ENCODE assay signal across 8 mouse cellular contexts in genomic region chr7:141693591-141694273, GRCm38 (mm10). TPM values are rescaled to one million over a fixed set of nuclear protein-coding genes. Genes with fewer than 3 reads are reported as not detected.
A peak's percentile ranks its signal among the peaks of the same experiment; 100 is the strongest.
DNase-seq lines count a peak whose midpoint lies in the region.

No protein-coding gene starts in this region.

- H3K4me1 ChIP-seq in midbrain, embryonic 10.5 days: peaks cover 23% of the 10 kb centered on the region

- WGBS in midbrain, embryonic 10.5 days: 63% methylated on average over 30 of the region's 30 CpGs

- no peaks in the 10 kb centered on the region for H3K36me3 ChIP-seq in midbrain, embryonic 10.5 days

- H3K4me3 ChIP-seq in midbrain, embryonic 10.5 days: peak overlapping the region; percentile 31

- H3K27ac ChIP-seq in midbrain, embryonic 10.5 days (replicated peaks): no peak overlapping the region

- peak; percentile 9 for DNase-seq in urinary bladder, postnatal 14 days (ENCODE audit: low spot score)
- DNase-seq in urinary bladder, adult 2 months (ENCODE audit: low spot score): no peak
- peak; percentile 10 for DNase-seq in forelimb bud, embryonic 11.5 days (ENCODE audit: low read depth, low spot score)
- peak; percentile 46 for DNase-seq in kidney, postnatal 10 days
- peak; percentile 25 for DNase-seq in midbrain, embryonic 10.5 days (ENCODE audit: low spot score)
- DNase-seq in spleen, adult 12 weeks (ENCODE audit: low spot score): no peak
- DNase-seq in frontal cortex, adult 2 months (ENCODE audit: extremely low spot score in 1 of 2, low spot score in 1 of 2): no peak
- DNase-seq in urinary bladder, postnatal 36 days (ENCODE audit: low spot score in 2 of 2): no peak

- H3K27me3 ChIP-seq in midbrain, embryonic 10.5 days (ENCODE audit: low read depth, poor library complexity, severe bottlenecking): peaks cover 15% of the 10 kb centered on the region; the same call in 1 of the 2 replicates

- no peaks in the 10 kb centered on the region for H3K9me3 ChIP-seq in midbrain, embryonic 10.5 days (replicated peaks)

RNA-seq across cellular contexts. Expression of gene Muc2, which starts 3.6 kb away (rescaled TPM):
- 2.5 and 4.4 TPM in 2 replicates for polyA plus RNA-seq in urinary bladder, adult 2 months (2012; rRNA removed)
- 0.21 TPM in 2 replicates for polyA plus RNA-seq in midbrain, embryonic 10.5 days (2016; fragmentation: Nextera tagmentation; extraction: Ambion mirVana)
- polyA plus RNA-seq in frontal cortex, adult 2 months (2012; rRNA removed): 0.58 and 2.8 TPM in 2 replicates

RNA-seq across cellular contexts. Expression of gene Muc6, which starts 38.6 kb away (rescaled TPM):
- polyA plus RNA-seq in urinary bladder, adult 2 months (2012; rRNA removed): 0.01 and 0.03 TPM in 2 replicates
- polyA plus RNA-seq in midbrain, embryonic 10.5 days (2016; fragmentation: Nextera tagmentation; extraction: Ambion mirVana): 0.14 and 0.20 TPM in 2 replicates
- polyA plus RNA-seq in frontal cortex, adult 2 months (2012; rRNA removed): 0.08 TPM in 2 replicates

Comparison
In these comparisons a context has a peak if more than half of its experiments do, and no peak if none do; other contexts are left out.
1. DNase-seq: peak in urinary bladder, postnatal 14 days (single experiment), forelimb bud, embryonic 11.5 days (single experiment), kidney, postnatal 10 days (single experiment) and midbrain, embryonic 10.5 days (single experiment); none in urinary bladder, adult 2 months (single experiment), spleen, adult 12 weeks (single experiment), frontal cortex, adult 2 months (0 of 2) and urinary bladder, postnatal 36 days (0 of 2).